Mouse (Mus musculus): ENCODE results near the gene Zfp583.
"Not testable (repeated sequence)": the region's sequence is repeated elsewhere in the genome, so short reads cannot be mapped to it uniquely, and the experiment has no call there.

Zfp583 gene

GRCm38 (mm10) chr7:6331233-6331956, at the start of gene Zfp583:
Gene Zfp583 (minus strand): TSS chr7:6331285.
- peak; percentile 90 for DNase-seq

- DNase-seq, result no peak
These were observed 47.4 kb upstream of the Zfp583 start for GRCm38 (mm10) chr7:6378441-6378840.

GRCm38 (mm10) chr7:6372993-6373392, 41.9 kb upstream of the Zfp583 start:
- DNase-seq, result no peak

DNA sequence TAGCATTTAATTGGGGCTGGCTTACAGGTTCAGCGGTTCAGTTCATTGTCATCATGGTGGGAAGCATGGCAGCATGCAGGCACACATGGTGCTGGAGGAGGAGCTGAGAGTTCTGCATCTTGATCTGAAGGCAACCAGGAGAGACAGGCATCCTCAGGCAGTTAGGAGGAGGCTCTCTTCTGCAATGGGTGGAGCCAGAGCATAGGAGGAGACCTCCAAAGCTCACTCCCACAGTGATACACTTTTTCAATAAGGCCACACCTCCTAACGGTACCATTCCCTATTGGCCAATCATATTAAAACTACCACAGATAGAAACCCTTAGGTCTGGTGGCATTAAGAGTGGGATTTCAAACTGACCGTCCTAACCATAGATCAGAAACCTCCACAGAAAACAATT, 38.4 kb upstream of the Zfp583 start:
- DNase-seq, result no peak

DNA sequence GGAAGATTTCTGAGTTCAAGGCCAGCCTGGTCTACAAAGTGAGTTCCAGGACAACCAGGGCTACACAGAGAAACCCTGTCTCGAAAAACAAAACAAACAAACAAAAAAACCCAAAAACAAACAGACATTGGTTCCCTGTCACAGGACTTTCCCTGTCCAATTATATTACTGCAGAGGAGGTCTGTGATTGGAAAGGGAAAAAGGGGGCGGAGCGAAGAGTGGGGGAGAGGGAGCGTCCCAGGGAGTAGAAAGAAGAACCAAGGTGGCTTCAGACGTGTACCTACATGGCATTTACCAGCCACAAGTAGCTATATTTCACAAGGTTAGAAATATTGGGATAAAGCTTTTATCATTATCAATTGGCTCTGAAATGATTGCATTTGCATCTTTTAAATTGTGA, 37.1 kb upstream of the Zfp583 start:
- DNase-seq, result not testable (repeated sequence)

DNA sequence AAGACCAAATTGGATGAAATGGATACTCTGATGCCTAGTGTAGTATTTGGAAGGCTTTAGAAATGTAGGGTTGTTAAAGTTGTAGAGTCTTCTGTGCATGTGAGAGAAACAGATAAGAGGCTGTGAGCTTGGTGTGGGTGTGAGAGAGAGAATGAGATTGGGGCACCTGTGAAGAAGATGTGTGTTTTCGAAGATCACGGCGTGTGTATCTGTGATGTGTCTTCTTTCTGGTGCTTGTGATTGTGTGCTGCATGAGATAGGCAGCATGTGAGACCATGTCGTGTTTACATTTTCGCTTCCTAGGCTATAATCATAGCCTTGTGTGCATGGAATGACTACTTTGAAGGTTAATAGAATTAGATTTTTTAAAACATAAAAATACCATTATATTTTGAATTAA, 36.1 kb upstream of the Zfp583 start:
- DNase-seq, result no peak

DNA sequence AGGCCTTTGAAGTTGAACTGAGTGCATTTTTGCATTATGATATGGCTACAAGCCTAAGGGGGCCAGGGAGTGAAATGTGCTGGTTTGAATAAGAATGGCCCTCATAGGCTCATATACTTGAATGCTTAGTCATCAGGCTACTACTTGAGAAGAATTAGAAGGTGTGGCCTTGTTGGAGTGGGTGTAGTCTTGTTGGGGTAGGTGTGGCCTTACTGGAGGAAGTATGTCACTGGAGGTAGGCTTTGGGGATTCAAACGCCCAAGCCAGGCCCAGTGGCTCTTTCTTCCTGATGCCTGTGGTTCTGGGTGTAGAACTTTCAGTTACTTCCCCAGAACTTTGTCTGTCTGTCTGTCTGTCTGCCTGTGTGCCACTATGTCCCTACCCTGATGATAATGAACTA, 33.7 kb upstream of the Zfp583 start:
- DNase-seq, result no peak

- peak; percentile 91 for DNase-seq
These were observed 32.0 kb upstream of the Zfp583 start, which contains the start of gene Zfp78 for GRCm38 (mm10) chr7:6363047-6363488. Gene Zfp78 (plus strand): TSS chr7:6363280.

- peak; percentile 100 for DNase-seq
These were observed 31.4 kb upstream of the Zfp583 start for GRCm38 (mm10) chr7:6362268-6363046.

DNA sequence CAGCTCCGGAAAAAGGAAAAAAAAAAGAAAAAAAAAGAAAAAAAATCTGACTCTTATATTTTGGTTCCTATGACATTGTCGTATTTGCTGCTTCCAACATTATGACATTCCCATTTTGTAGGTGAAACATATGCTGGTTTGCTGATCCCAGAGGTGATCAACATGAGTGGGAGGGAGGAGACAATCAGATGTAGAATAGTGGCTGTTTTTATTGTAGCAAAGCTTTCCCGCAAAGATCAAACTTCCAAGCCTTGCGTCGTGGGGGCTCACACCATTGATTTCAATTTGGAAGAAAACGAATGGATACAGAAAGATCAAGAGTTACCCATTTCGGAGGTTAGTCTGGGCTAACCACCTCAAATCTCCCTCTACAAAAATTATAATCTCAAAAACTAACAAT, 30.7 kb upstream of the Zfp583 start:
- DNase-seq, result no peak

DNA sequence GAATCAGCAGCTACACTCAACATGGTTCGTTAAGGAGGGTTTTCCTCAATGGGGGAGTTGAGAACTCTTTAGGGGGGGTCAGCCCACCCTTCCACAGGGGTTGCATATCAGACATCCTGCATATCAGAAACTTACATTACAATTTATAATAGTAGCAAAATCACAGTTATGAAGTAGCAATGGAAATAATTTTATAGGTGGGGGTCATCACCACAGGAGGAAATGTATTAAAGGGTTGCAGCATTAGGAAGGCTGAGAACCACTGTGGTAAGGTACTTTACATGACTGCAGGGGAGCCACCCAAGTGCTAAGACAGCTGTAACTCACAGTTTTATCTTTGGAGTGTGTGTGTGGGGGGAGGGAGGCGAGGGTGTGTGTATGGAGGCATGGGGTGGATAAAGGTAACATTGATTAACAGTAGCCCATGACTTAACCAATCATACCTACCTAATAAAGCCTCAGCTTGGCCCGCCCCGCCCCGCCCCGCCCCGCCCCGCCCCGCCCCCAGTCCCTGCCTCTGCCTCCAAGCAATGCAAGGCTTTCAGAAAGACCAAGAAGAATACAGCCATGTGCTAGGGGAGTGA, 29.5 kb upstream of the Zfp583 start:
- no peak for DNase-seq

GRCm38 (mm10) chr7:6358937-6359590, 28.0 kb upstream of the Zfp583 start:
- peak; percentile 23 for DNase-seq

GRCm38 (mm10) chr7:6358121-6358520, 27.0 kb upstream of the Zfp583 start:
- DNase-seq, result peak; percentile 48

DNA sequence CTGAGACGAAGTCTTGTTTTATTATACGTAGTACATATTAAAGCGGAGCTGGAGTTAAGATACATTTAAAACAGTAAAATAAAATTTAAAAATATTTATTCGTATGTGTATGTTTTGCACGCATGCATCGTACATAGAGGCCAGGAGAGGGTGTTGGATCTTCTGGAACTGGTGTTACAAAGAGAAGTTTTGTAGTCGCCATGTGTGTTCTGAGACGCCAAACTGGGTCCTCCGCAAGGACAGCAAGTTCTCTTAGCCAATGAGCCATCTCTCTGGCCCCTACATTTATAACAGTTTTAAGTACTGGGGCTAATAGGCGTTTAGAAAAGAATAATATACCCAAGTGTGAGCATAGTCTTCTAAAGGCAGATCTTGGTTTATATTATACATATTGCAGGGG, 13.0 kb upstream of the Zfp583 start:
- DNase-seq, result no peak

- peak; percentile 70 for DNase-seq
These were observed 12.5 kb upstream of the Zfp583 start, which contains the start of gene Gm3854 for GRCm38 (mm10) chr7:6343501-6344071. Gene Gm3854 (plus strand): TSS chr7:6343759.

GRCm38 (mm10) chr7:6339865-6340264, 8.8 kb upstream of the Zfp583 start:
- no peak for DNase-seq

- no peak for DNase-seq
These were observed 440 bp downstream of the Zfp583 start for GRCm38 (mm10) chr7:6330458-6331232.

DNA sequence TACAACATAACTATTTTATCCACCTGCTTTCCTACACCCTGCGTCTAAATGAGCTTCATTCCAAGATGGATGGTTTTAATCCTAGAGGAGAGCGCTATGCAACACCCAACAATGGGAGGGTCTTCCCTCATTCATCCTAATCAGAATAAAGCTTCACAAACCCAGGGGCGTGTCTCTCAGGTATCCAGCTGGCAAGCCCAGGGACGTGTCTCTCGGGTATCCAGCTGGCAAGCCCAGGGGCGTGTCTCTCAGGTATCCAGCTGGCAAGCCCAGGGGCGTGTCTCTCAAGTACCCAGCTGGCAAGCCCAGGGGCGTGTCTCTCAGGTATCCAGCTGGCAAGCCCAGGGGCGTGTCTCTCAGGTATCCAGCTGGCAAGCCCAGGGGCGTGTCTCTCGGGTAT, 30.3 kb downstream of the Zfp583 start:
- not testable (repeated sequence) for DNase-seq

DNA sequence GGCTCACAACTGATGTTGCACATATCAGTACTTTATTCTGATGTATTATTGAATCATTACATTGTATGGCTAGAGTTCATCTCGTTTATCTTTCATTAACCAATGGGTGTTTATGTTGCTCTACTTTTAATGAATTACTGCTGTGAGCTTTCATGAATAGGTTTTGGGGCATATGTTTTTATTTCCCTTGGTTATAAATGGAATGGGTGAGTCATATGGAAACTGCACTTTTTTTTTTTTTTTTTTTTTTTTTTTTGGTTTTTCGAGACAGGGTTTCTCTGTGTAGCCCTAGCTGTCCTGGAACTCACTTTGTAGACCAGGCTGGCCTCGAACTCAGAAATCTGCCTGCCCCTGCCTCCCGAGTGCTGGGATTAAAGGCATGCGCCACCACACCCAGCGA, 40.0 kb downstream of the Zfp583 start:
- DNase-seq, result not testable (repeated sequence)

DNA sequence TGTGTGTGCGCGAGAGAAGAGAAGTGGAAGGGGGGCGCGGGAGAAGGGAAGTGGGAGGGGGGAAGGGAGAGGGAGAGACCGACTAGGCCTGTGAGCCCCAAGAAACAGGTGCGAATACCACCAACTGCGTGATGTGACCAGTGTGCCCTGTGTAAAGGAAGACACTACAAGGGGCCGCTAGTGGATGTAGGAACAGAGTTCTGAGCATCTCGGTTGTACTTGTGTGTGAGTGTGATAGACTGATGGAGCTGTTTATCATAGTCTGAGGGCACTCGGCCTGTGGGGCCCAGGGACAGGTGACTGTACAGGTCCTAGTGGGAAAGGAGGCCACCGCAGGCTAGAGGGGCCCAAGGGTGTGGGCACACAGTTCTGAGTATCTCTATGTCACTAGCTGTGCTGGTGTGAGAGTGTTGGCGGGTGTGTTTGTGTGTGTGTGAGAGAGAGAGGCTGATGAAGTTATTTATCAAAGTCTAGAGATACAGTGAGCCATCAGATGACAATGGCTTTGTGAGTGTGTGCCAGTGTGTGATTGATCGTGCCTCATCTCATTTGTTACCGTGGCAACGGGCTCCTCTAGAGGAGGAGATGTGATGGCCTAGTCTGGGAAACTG, 44.1 kb downstream of the Zfp583 start:
- DNase-seq, result peak; percentile 8
